Mouse (Mus musculus) spleen, adult 2 months (tissue): Measurements from ENCODE around the gene Defb20. TPM values are rescaled to one million over a fixed set of nuclear protein-coding genes. Genes with fewer than 3 reads are reported as not detected.
A peak's percentile ranks its signal among the peaks of the same experiment; 100 is the strongest.
"Not testable (repeated sequence)": the region's sequence is repeated elsewhere in the genome, so short reads cannot be mapped to it uniquely, and the experiment has no call there.

Experiments used
- DNase-seq, 2 experiments: peaks; one replicate each; pipeline versions ENCODE4 v3.0.0 to v3.0.0-alpha.2; 2012 to 2021; ENCODE audit warnings: low spot score in 2 of 2, low read depth in 1 of 2
- H3K27ac ChIP-seq: fragments of 200-500 bp; 2 replicates; pipeline ENCODE4 v1.5.1; 2012; ENCODE audit warnings: low read length, inconsistent platforms; ENCODE audit not compliant: insufficient read depth
- H3K27me3 ChIP-seq: fragments of 200-500 bp; 2 replicates; pipeline ENCODE4 v1.6.1; 2012; ENCODE audit warnings: mild to moderate bottlenecking, moderate library complexity, low read length, inconsistent platforms; ENCODE audit not compliant: control insufficient read depth, insufficient read depth
- H3K36me3 ChIP-seq: fragments of 200-500 bp; 2 replicates; pipeline ENCODE4 v1.6.1; 2012; ENCODE audit warnings: mild to moderate bottlenecking, low read length, inconsistent platforms; ENCODE audit not compliant: control insufficient read depth, insufficient read depth
- H3K4me1 ChIP-seq: fragments of 200-500 bp; 2 replicates; pipeline ENCODE4 v1.6.1; 2011; ENCODE audit warnings: inconsistent platforms; ENCODE audit not compliant: control insufficient read depth, insufficient read depth, insufficient read length
- H3K4me3 ChIP-seq: fragments of 200-500 bp; 2 replicates; pipeline ENCODE4 v1.5.1; 2011; ENCODE audit warnings: mild to moderate bottlenecking, inconsistent platforms; ENCODE audit not compliant: insufficient read depth, insufficient read length; ENCODE audit errors: extremely low read depth
- CTCF ChIP-seq: fragments of 200-500 bp; IDR thresholded peaks from 2 replicates; pipeline ENCODE4 v1.5.1; 2011; ENCODE audit warnings: mild to moderate bottlenecking, inconsistent platforms; ENCODE audit not compliant: insufficient read depth, insufficient read length, insufficient replicate concordance; ENCODE audit errors: extremely low read depth
- POLR2A ChIP-seq: fragments of 200-500 bp; IDR thresholded peaks from 2 replicates; pipeline ENCODE4 v1.6.1; 2011; ENCODE audit warnings: low read depth, low read length, inconsistent platforms
- WGBS: fragments of 180-500 bp; shearing (Covaris S2); methylation state at CpG from one replicate; pipeline ENCODE4 v1.1.7; 2018; 5-methylcytosine and 5-hydroxymethylcytosine counted together
- polyA plus RNA-seq: library from polyadenylated mRNA; depleted of rRNA; stranded (reverse); fragments of >200 nt; gene quantifications from 2 replicates; pipeline ENCODE4 v1.2.3, GENCODE M21; 2012; rRNA removed

The Defb20 gene
- not detected in 2 replicates for polyA plus RNA-seq

DNA sequence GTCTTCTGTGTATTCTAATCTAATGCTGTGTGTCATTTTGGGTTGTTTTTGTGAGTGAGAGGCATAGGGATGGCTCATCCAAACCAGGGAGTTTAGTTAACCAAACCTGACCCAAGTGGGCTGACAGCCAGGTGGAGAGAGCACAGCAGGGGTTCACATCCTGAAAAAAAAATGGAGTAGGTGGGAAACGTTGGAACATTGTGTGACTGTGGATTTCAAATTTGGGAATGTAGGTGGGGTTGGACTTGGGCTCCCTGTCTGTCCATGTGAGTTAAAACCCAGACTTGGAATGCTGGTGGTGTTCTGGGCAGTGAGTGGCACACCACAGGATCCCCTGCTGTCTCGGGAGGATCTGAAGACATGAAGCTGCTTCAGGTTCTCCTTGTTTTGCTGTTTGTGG lies at the start of gene Defb20:
Gene Defb20, plus strand, starts transcription at position 301 of the 400 bp plus-strand sequence.
- H3K36me3 ChIP-seq = no peaks in the 10 kb centered on the region
- no peaks in the 10 kb centered on the region for H3K27me3 ChIP-seq
- 76% methylated on average over 2 of the region's 2 CpGs for WGBS
- TF ChIP-seq POLR2A = no peak
- no peak for TF ChIP-seq CTCF
- no peaks in the 10 kb centered on the region for H3K4me1 ChIP-seq
- H3K27ac ChIP-seq = no peak within 1 kb of the TSS
- no peak within 1 kb of the TSS for H3K4me3 ChIP-seq
- DNase-seq = no peak

DNA sequence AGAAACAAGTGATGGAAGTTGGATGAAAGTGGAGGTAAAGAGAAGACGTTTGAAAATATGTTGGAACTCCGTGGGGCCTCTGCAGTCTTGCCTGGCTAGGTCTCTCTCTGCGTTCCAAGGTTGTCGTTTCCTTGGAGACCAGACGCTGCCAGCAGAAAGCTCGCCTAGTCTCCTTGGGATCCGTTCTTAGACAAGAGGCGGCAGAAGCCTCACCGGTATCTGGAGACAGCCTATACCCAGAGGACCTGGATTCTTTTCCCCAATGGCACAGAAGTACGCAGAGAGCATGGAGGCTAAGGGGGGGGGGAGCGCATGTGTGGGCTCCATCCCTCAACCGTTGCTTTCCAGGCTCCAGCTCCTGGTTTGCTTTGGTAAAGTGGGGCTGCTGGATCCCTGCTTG lies 49.4 kb upstream of the Defb20 start:
- H3K36me3 ChIP-seq = no peaks in the 10 kb centered on the region
- H3K27me3 ChIP-seq = no peaks in the 10 kb centered on the region
- no peak for DNase-seq
- WGBS = 59% methylated on average over 12 of the region's 12 CpGs
- H3K27ac ChIP-seq = no peak overlapping the region
- H3K4me1 ChIP-seq = no peaks in the 10 kb centered on the region
- TF ChIP-seq CTCF (no peak), POLR2A (no peak)
- H3K4me3 ChIP-seq = no peak overlapping the region

DNA sequence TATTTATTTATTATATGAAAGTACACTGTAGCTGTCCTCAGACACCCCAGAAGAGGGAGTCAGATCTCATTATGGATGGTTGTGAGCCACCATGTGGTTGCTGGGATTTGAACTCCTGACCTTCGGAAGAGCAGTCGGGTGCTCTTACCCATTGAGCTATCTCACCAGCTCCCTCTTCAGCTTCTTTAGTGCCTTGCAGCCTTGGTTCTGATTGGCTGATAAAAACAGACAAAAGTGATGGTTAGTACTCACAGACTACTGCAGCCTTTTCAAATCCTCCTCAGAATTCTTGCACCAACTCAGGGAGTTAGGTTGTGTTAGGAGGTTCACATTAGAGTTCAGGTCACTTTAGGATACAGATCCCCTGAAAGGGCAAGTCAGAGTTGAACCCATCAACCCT lies 48.4 kb upstream of the Defb20 start:
- DNase-seq, H3K27me3 ChIP-seq, H3K4me1 ChIP-seq, H3K36me3 ChIP-seq, H3K4me3 ChIP-seq, H3K27ac ChIP-seq: not testable (repeated sequence)
- WGBS = 80% methylated on average over 2 of the region's 2 CpGs

DNA sequence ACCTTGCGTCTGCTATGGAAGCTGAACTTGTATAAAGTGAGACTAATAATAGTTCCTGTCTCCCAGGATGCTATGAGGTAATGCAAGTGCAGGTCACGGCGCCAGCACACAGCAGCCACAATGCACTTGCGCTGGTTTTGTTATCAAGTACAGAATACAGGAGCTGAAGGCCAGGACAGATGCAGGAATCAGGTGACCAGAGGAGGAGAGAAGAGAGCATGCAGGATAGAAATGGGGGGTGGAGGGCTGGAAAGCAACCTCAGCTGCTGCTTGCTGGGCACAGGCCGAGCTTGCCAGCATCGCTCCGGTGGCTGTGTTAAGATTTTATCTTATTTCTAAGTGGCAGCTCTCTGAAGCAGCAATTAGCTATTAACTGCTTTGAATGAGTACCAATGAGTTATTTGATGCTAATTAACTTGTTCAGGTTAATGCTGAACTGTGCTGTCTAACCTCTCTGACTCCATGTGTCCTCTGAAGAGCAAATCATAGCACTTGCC lies 40.4 kb upstream of the Defb20 start:
- H3K27ac ChIP-seq = no peak overlapping the region
- H3K36me3 ChIP-seq = no peaks in the 10 kb centered on the region
- no peaks in the 10 kb centered on the region; the same call in 1 of the 2 replicates for H3K4me1 ChIP-seq
- WGBS = 82% methylated on average over 7 of the region's 7 CpGs
- no peak for DNase-seq
- H3K27me3 ChIP-seq = no peaks in the 10 kb centered on the region
- TF ChIP-seq CTCF = no peak
- TF ChIP-seq POLR2A = no peak
- no peak overlapping the region for H3K4me3 ChIP-seq

DNA sequence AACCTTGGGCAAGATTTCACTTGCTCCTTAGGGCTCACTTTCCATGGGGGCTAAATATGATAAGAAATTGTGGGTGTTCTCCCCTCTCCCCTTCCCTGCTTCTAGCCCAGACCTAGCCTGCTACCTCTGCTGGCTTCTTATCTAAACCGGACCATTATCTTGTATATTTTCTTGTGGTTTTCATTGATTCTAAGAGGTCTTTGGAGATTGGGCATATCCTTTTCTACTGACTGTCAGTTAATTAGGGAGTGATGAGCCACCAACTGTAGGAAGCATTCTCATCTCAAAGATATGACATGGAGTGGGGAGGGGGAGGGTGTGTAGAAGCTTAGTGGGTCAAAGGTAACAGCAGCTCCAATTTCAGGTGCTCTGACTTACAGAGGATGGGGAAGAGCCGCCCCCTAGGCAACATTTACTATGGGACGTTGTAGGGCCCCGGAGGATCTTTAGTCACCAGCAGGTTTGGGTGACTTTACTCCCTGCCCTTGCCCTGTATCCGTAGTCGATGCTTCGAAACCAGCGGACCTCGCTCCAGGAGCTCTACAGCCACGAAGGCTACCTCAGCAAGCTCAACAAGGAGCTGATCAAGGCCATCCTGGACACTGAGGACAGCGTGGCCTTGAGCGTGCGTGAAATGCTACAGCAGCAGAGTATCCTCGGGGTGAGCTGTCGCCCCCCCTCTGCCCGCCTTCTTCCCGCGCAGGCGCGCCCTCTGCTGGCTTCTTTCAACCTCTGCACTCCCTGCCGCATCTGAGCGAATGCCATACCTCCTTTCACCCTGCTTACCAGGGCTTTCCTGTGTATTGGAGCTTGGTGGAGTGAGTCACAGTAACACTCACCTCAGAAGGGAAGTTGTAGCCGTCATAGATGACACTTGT lies 39.6 kb upstream of the Defb20 start:
- Histone ChIP-seq H3K4me3 (peak overlapping the region; percentile 17; the same call in 1 of the 2 replicates), H3K36me3 (no peaks in the 10 kb centered on the region), H3K27me3 (no peaks in the 10 kb centered on the region), H3K4me1 (no peaks in the 10 kb centered on the region; the same call in 1 of the 2 replicates), H3K27ac (no peak overlapping the region)
- TF ChIP-seq POLR2A (no peak), CTCF (peak; percentile 92)
- DNase-seq = peak; percentile 33 to 66
- 8% methylated on average over 23 of the region's 23 CpGs for WGBS

DNA sequence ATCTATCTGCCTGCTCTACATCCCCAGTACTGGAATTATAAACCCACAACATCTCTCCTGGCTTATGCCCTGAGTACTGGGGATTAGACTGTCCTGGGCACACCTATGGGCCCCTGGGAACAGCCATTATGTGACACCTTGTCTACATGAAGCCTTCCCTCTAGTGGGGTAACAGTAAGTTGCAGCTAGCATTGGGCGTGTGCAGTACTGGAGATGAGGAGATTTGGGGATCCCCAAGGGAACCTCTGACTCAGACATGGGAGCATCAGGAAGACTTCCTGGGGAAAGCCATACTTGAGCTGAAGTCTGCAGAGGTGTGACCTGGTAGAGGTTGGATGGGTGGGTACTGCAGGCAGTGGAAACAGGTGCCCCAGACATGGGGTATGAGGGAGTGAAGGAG lies 37.9 kb upstream of the Defb20 start:
- no peak for DNase-seq
- Histone ChIP-seq H3K4me1 (no peaks in the 10 kb centered on the region; the same call in 1 of the 2 replicates), H3K27me3 (no peaks in the 10 kb centered on the region), H3K36me3 (no peaks in the 10 kb centered on the region), H3K4me3 (no peak overlapping the region), H3K27ac (no peak overlapping the region)
- TF ChIP-seq POLR2A (no peak), CTCF (no peak)
- 88% methylated on average over 1 of the region's 1 CpGs for WGBS

DNA sequence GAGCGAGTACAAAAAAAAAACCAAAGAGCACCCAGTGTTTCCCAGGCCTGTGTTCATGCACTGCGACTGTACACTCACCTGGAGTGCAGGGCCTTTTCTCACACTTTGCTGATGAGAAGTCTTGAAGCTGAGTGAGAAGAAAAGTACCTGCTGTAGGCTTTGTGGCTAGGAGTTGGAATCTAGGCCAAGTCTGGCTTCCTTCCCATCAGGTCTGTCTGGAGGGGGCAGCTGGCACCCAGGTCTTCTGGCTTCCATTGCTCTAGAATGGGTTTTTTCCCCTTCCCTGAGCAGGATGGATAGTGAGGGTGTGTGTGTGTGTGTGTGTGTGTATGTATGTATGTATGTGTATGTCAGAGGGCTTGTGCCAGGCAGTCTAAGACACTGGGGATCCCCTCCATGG lies 37.0 kb upstream of the Defb20 start:
- H3K4me1 ChIP-seq = no peaks in the 10 kb centered on the region; the same call in 1 of the 2 replicates
- H3K4me3 ChIP-seq = no peak overlapping the region
- no peaks in the 10 kb centered on the region for H3K27me3 ChIP-seq
- TF ChIP-seq POLR2A (no peak), CTCF (no peak)
- WGBS = 95% methylated on average over 2 of the region's 2 CpGs
- H3K27ac ChIP-seq = no peak overlapping the region
- H3K36me3 ChIP-seq = no peaks in the 10 kb centered on the region
- DNase-seq = no peak
